Mouse (Mus musculus): ENCODE measurements around the gene Kcna7. TPM values are rescaled to one million over a fixed set of nuclear protein-coding genes. Genes with fewer than 3 reads are reported as not detected.

The Kcna7 gene
- total and polyA plus RNA-seq, 2 experiments from 2014 or later = 0.52 TPM; not detected in 1

DNA sequence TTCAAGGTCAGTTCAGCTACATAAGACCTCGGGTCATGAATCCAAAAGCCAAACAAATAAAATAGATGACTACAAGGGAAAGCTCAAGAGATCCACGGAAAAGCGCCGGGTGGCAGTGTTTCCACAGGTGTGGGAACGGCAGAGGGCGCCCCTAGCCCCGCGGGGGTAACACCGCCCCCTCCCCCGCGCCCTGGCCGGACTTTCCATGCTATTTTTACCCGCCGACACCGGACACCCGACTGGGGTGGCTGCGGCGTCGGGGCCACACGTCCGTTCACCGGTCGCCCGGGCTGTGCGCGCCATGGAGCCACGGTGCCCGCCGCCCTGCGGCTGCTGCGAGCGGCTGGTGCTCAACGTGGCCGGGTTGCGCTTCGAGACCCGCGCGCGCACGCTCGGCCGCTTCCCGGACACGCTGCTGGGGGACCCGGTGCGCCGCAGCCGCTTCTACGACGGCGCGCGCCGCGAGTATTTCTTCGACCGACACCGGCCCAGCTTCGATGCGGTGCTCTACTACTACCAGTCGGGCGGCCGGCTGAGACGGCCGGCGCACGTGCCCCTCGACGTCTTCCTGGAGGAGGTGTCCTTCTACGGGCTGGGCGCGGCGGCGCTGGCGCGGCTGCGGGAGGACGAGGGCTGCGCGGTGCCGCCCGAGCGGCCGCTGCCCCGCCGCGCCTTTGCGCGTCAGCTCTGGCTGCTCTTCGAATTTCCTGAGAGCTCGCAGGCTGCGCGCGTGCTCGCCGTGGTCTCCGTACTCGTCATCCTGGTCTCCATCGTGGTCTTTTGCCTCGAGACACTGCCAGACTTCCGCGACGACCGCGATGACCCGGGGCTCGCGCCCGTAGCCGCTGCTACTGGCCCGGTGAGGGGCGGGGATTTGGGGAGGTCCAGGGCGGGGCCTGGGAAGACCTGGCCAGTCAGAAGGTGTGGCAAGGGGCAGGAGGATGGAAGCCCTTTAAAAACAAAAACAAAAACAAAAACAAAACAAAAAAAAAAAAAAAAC is 1.0 kb downstream of the Kcna7 start:
- H3K9ac ChIP-seq (replicated peaks; ENCODE audit: low read length) = peak overlapping the region; percentile 9; the same call in 1 of the 2 replicates
- ATAC-seq = peak; percentile 21; the same call in 1 of the 2 replicates

DNA sequence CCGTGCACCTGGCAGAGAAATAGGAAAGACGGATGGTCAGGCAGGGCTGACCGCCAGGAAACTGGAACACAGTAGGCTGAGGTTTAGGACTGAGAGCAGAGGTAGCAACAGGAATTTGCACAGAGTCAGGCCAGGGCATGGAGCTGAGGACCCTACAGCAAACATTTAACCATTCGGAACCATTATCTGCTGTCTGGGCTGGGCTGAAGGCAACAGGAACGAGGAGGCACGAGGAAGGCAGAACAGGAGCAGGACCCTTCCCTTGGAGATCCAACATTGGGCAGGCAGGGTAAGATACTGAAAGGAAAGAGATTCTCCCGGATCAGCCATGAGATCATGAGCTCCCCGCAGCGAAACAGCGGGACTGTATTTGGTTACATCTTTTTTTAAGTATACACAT is 2.4 kb downstream of the Kcna7 start:
- 77% methylated on average over 10 of the region's 10 CpGs for WGBS
- no peak for TF ChIP-seq CTCF (IDR thresholded peaks at IDR 0.05; ENCODE audit: low read depth)
- no peak for ATAC-seq

More for the DNA sequence above, 1.0 kb downstream of the Kcna7 start:
- H3K4me1 ChIP-seq (ENCODE audit: insufficient read depth, low read length) = no peaks in the 10 kb centered on the region
- WGBS = 2% methylated on average over 109 of the region's 114 CpGs
- TF ChIP-seq CTCF (IDR thresholded peaks at IDR 0.05; ENCODE audit: low read depth) = no peak
- peak overlapping the region; percentile 34 for H3K4me3 ChIP-seq (ENCODE audit: low read length)
- H3K36me3 ChIP-seq (ENCODE audit: insufficient read depth, low read length) = no peaks in the 10 kb centered on the region
- H3K9me3 ChIP-seq (ENCODE audit: low read length) = no peaks in the 10 kb centered on the region
- H3K4me2 ChIP-seq (ENCODE audit: low read depth, low read length) = peak overlapping the region; percentile 50
- DNase-seq (ENCODE audit: low spot score) = peak; percentile 8
- no peak overlapping the region for H3K27ac ChIP-seq
- peaks cover 57% of the 10 kb centered on the region for H3K27me3 ChIP-seq (ENCODE audit: insufficient read depth, low read length)

DNA sequence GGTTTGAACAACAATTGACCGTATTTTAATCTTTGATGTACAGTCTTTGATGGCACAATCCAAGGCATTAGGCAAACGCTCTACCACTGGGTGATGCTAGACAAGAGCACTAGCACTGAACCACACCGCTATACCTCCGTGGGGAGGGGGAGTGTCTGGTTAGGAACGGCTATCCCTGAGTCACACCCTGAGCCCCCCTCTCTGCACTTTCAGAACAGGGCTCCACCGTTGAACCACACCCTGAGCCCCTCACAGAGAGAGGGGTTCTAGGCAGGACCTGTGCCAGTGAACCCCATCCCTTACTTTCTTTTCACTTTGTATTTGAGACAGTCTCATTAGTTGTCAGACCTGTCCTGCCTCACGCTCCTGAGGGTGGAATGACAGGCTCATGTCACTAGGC is 2.9 kb downstream of the Kcna7 start:
- H3K4me3 ChIP-seq (ENCODE audit: low read length) = no peak overlapping the region
- no peak overlapping the region for H3K27ac ChIP-seq
- H3K4me1 ChIP-seq (ENCODE audit: insufficient read depth, low read length) = peaks cover under 1% of the 10 kb centered on the region; the same call in 1 of the 2 replicates
- ATAC-seq (no peak), DNase-seq (ENCODE audit: low spot score) (no peak)
- H3K4me2 ChIP-seq (ENCODE audit: low read depth, low read length) = no peak overlapping the region
- no peak overlapping the region for H3K9ac ChIP-seq (replicated peaks; ENCODE audit: low read length)
- H3K27me3 ChIP-seq (ENCODE audit: insufficient read depth, low read length) = peaks cover 67% of the 10 kb centered on the region
- no peaks in the 10 kb centered on the region for H3K36me3 ChIP-seq (ENCODE audit: insufficient read depth, low read length)
- WGBS = 77% methylated on average over 7 of the region's 7 CpGs
- no peak for TF ChIP-seq CTCF (IDR thresholded peaks at IDR 0.05; ENCODE audit: low read depth)
- H3K9me3 ChIP-seq (ENCODE audit: low read length) = no peaks in the 10 kb centered on the region

More for the DNA sequence above, 2.4 kb downstream of the Kcna7 start:
- H3K4me1 ChIP-seq (ENCODE audit: insufficient read depth, low read length) = no peaks in the 10 kb centered on the region
- no peak overlapping the region for H3K27ac ChIP-seq
- DNase-seq (ENCODE audit: low spot score) = no peak
- no peaks in the 10 kb centered on the region for H3K9me3 ChIP-seq (ENCODE audit: low read length)
- H3K4me2 ChIP-seq (ENCODE audit: low read depth, low read length) = no peak overlapping the region
- no peak overlapping the region for H3K4me3 ChIP-seq (ENCODE audit: low read length)
- no peak overlapping the region for H3K9ac ChIP-seq (replicated peaks; ENCODE audit: low read length)
- no peaks in the 10 kb centered on the region for H3K36me3 ChIP-seq (ENCODE audit: insufficient read depth, low read length)
- H3K27me3 ChIP-seq (ENCODE audit: insufficient read depth, low read length) = peaks cover 64% of the 10 kb centered on the region

DNA sequence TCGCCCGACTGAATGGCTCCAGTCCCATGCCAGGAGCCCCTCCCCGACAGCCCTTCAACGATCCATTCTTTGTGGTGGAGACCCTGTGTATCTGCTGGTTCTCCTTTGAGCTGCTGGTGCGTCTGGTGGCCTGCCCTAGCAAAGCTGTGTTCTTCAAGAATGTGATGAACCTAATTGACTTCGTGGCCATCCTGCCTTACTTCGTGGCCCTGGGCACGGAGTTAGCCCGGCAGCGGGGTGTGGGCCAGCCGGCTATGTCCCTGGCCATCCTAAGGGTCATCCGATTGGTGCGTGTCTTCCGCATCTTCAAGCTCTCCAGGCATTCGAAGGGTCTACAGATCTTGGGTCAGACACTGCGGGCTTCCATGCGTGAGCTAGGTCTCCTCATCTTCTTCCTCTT is 3.5 kb downstream of the Kcna7 start:
- H3K4me2 ChIP-seq (ENCODE audit: low read depth, low read length) = no peak overlapping the region
- no peak for DNase-seq (ENCODE audit: low spot score)
- peaks cover 7% of the 10 kb centered on the region for H3K4me1 ChIP-seq (ENCODE audit: insufficient read depth, low read length)
- no peak for ATAC-seq
- no peak overlapping the region for H3K27ac ChIP-seq
- H3K36me3 ChIP-seq (ENCODE audit: insufficient read depth, low read length) = no peaks in the 10 kb centered on the region
- peaks cover 73% of the 10 kb centered on the region for H3K27me3 ChIP-seq (ENCODE audit: insufficient read depth, low read length)
- 91% methylated on average over 17 of the region's 17 CpGs for WGBS
- no peak overlapping the region for H3K9ac ChIP-seq (replicated peaks; ENCODE audit: low read length)
- TF ChIP-seq CTCF (IDR thresholded peaks at IDR 0.05; ENCODE audit: low read depth) = no peak
- H3K9me3 ChIP-seq (ENCODE audit: low read length) = no peaks in the 10 kb centered on the region
- no peak overlapping the region for H3K4me3 ChIP-seq (ENCODE audit: low read length)

DNA sequence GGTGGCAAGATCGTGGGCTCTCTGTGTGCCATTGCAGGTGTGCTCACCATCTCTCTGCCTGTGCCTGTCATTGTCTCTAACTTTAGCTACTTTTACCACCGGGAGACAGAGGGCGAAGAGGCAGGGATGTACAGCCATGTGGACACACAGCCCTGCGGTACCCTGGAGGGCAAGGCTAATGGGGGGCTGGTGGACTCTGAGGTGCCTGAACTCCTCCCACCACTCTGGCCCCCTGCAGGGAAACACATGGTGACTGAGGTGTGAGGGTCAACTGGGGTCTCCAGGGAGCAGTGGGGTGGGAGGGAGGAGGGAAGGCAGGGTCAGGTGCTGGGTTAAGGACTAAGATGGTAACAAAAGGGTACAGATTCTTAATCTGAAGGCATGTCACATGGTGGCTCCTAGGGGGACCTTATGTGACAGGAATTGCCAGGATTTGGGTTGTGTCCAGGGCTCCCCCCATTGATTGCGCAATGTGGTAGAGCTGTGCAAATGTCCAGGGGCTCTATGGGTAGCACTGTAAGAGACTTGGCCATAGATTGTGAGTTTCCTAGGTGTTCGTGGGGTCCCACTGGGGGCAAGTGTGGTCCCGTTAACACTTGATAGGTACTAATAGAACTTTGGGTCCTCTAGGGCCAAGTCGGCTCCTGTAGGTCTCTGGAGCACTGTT is 4.2 kb downstream of the Kcna7 start:
- peaks cover 80% of the 10 kb centered on the region for H3K27me3 ChIP-seq (ENCODE audit: insufficient read depth, low read length)
- no peaks in the 10 kb centered on the region for H3K36me3 ChIP-seq (ENCODE audit: insufficient read depth, low read length)
- no peak overlapping the region for H3K9ac ChIP-seq (replicated peaks; ENCODE audit: low read length)
- 90% methylated on average over 8 of the region's 8 CpGs for WGBS
- TF ChIP-seq CTCF (IDR thresholded peaks at IDR 0.05; ENCODE audit: low read depth) = no peak
- H3K27ac ChIP-seq = no peak overlapping the region
- DNase-seq (ENCODE audit: low spot score) = no peak
- no peak overlapping the region for H3K4me3 ChIP-seq (ENCODE audit: low read length)
- H3K4me1 ChIP-seq (ENCODE audit: insufficient read depth, low read length) = peaks cover 10% of the 10 kb centered on the region
- H3K4me2 ChIP-seq (ENCODE audit: low read depth, low read length) = no peak overlapping the region
- ATAC-seq = no peak
- H3K9me3 ChIP-seq (ENCODE audit: low read length) = no peaks in the 10 kb centered on the region

DNA sequence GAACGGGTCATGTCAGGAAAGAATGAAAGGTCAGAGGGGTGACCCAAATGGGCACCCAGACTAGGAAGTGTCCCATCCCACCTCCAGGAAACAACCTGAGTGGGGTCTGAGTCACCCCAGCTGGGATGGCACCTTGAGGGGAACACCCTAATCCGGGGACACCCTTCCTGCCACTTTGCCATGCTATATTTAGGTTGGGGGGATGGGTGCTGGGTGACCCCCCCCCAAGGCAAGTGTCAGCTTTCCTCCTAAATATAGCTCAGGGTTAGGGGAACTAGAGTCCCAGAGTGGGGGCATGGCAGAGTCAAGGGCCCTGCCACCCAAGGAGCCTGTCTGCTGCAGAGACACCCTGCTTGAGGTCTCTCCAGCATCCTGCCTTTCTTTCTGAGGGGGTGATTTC is 7.0 kb downstream of the Kcna7 start:
- no peak for TF ChIP-seq CTCF (IDR thresholded peaks at IDR 0.05; ENCODE audit: low read depth)
- 77% methylated on average over 2 of the region's 2 CpGs for WGBS
- H3K9me3 ChIP-seq (ENCODE audit: low read length) = no peaks in the 10 kb centered on the region

More for the DNA sequence above, 7.0 kb downstream of the Kcna7 start:
- Histone ChIP-seq H3K4me1 (ENCODE audit: insufficient read depth, low read length) (peaks cover 10% of the 10 kb centered on the region), H3K4me3 (ENCODE audit: low read length) (no peak overlapping the region), H3K4me2 (ENCODE audit: low read depth, low read length) (no peak overlapping the region), H3K9ac (replicated peaks; ENCODE audit: low read length) (no peak overlapping the region), H3K27ac (no peak overlapping the region), H3K36me3 (ENCODE audit: insufficient read depth, low read length) (no peaks in the 10 kb centered on the region), H3K27me3 (ENCODE audit: insufficient read depth, low read length) (peaks cover 78% of the 10 kb centered on the region)
- ATAC-seq (no peak), DNase-seq (ENCODE audit: low spot score) (no peak)

Data from hindbrain, postnatal 0 days (tissue).